Mouse (Mus musculus) stomach, embryonic 14.5 days (tissue): Measurements from ENCODE around the gene Orai2. TPM values are rescaled to one million over a fixed set of nuclear protein-coding genes. Genes with fewer than 3 reads are reported as not detected.
"Not testable (repeated sequence)": the region's sequence is repeated elsewhere in the genome, so short reads cannot be mapped to it uniquely, and the experiment has no call there.

Experiments used
- ATAC-seq: fragments of 200-750 bp; cut with Nextera tagmentation; 2 replicates; pipeline ENCODE4 v1.8.0; 2017; ENCODE audit warnings: low read depth, moderate TSS enrichment; ENCODE audit not compliant: insufficient number of reproducible peaks, insufficient read depth, low FRiP score
- H3K27ac ChIP-seq: fragments of 300-500 bp; sonication (generic); 2 replicates; pipeline ENCODE4 v1.5.1; 2014; ENCODE audit warnings: mild to moderate bottlenecking, low read length, moderate library complexity, mixed read lengths
- H3K27me3 ChIP-seq: fragments of 300-500 bp; sonication (generic); 2 replicates; pipeline ENCODE4 v1.6.1; 2014; ENCODE audit warnings: low read length, control low read depth, mixed read lengths; ENCODE audit not compliant: control insufficient read depth, insufficient read depth
- H3K36me3 ChIP-seq: fragments of 300-500 bp; sonication (generic); 2 replicates; pipeline ENCODE4 v1.6.1; 2014; ENCODE audit warnings: mild to moderate bottlenecking, control low read depth, low read length, moderate library complexity, mixed read lengths; ENCODE audit not compliant: control insufficient read depth, insufficient read depth
- H3K4me1 ChIP-seq: fragments of 300-500 bp; sonication (generic); 2 replicates; pipeline ENCODE4 v1.6.1; 2014; ENCODE audit warnings: low read length, control low read depth, mixed read lengths; ENCODE audit not compliant: control insufficient read depth, insufficient read depth
- H3K4me2 ChIP-seq: fragments of 300-500 bp; sonication (generic); replicated peaks from 2 replicates; pipeline ENCODE4 v1.6.1; 2014; ENCODE audit warnings: low read depth, low read length, control low read depth
- H3K4me3 ChIP-seq: fragments of 300-500 bp; sonication (generic); 2 replicates; pipeline ENCODE4 v1.5.1; 2014; ENCODE audit warnings: low read depth, low read length, control low read depth
- H3K9ac ChIP-seq: fragments of 300-500 bp; sonication (generic); replicated peaks from 2 replicates; pipeline ENCODE4 v1.6.1; 2014; ENCODE audit warnings: low read depth, mild to moderate bottlenecking, control low read depth, low read length, moderate library complexity, mixed read lengths
- H3K9me3 ChIP-seq: fragments of 300-500 bp; sonication (generic); 2 replicates; pipeline ENCODE4 v1.6.1; 2016; ENCODE audit warnings: low read depth, low read length, control low read depth; ENCODE audit not compliant: control insufficient read depth
- WGBS: fragments of 180-500 bp; shearing (Covaris S2); extraction: QIAGEN DNeasy Blood & Tissue Kit; methylation state at CpG from one replicate; pipeline ENCODE4 v1.1.7; 2014; 5-methylcytosine and 5-hydroxymethylcytosine counted together
- polyA plus RNA-seq: library from polyadenylated mRNA; unstranded; fragments of >200 nt; fragmentation: Nextera tagmentation; extraction: Ambion mirVana; gene quantifications from 2 replicates; pipeline ENCODE4 v1.2.1, GENCODE M21; 2014

The Orai2 gene
- polyA plus RNA-seq, 1 experiment from 2014 or later: 7.8 TPM

DNA sequence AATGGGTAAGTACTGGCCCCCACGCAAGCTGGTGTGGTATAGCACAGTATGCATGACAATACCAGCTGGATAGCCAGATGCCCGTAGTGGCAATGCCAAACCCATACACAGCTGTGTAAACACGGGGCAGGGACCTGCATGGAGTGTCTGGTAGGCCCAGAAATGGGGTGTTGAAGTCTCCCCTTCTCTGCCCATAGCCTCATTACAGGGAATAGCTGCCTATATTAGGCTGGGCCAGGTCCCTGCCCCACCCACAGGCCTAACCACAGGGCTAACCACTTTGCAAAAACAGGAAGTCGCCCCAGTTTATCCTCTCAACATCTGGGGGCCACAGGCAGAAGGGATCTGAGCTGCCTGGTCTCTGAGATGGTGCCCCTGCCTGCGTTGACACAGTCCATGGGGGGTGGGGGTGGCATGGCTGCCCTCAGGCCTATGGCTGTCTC, 21.4 kb downstream of the Orai2 start:
- not testable (repeated sequence) for H3K27me3 ChIP-seq, ATAC-seq, H3K4me3 ChIP-seq, H3K9me3 ChIP-seq, H3K27ac ChIP-seq, H3K9ac ChIP-seq, H3K4me1 ChIP-seq, H3K4me2 ChIP-seq, H3K36me3 ChIP-seq
- WGBS: 69% methylated on average over 5 of the region's 5 CpGs

DNA sequence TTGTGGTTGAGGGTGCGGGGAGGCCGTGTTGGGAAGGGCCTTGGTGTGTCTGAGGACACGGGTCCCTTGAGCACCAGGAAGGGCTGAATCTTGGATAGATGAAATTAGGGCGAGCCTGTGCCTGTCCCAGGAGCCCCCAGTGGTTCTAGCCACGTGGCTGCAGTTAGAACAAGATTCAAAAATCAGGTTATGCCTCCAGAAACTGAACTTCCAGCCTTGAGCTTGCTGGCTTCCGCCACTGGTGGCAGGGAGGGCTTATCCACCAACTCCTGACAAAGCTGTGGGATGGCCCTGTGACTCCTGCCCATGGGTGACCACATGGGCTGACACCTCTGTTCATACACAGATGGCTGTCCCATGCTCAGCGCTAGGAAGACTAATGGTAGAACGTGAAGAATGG, 22.8 kb downstream of the Orai2 start:
- no peak overlapping the region for H3K27ac ChIP-seq
- H3K9me3 ChIP-seq: no peaks in the 10 kb centered on the region

DNA sequence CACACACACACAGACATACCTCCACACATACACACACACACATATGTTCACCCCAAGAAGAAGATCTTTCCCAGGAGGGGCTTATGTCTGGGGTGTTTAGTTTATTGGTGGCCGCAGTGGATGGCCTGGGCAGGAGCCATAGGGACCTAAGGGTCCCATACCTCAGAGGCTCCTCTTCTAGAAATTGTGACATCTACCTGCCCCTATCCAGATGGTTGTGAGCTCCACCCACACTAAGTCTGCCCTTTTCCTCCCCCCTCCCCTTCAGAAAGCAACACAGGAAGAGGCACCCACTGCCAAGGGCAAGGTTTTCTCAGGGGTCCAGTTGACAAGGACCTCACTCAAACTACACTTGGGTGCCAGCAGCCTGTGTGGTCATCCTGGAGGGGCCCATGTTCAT, 23.6 kb downstream of the Orai2 start:
- no peaks in the 10 kb centered on the region for H3K27me3 ChIP-seq
- no peak overlapping the region for H3K4me2 ChIP-seq
- H3K36me3 ChIP-seq: peaks cover 5% of the 10 kb centered on the region; the same call in 1 of the 2 replicates
- no peak overlapping the region for H3K4me3 ChIP-seq
- no peak for ATAC-seq
- no peak overlapping the region for H3K9ac ChIP-seq
- H3K4me1 ChIP-seq: peaks cover 4% of the 10 kb centered on the region; the same call in 1 of the 2 replicates
- no peaks in the 10 kb centered on the region for H3K9me3 ChIP-seq
- WGBS: 100% methylated on average over 1 of the region's 1 CpGs
- H3K27ac ChIP-seq: no peak overlapping the region

More for the DNA sequence above, 22.8 kb downstream of the Orai2 start:
- H3K4me2 ChIP-seq: no peak overlapping the region
- H3K4me3 ChIP-seq: no peak overlapping the region
- no peak for ATAC-seq
- H3K4me1 ChIP-seq: peaks cover 4% of the 10 kb centered on the region; the same call in 1 of the 2 replicates
- H3K36me3 ChIP-seq: no peaks in the 10 kb centered on the region
- no peak overlapping the region for H3K9ac ChIP-seq
- WGBS: 74% methylated on average over 8 of the region's 8 CpGs
- H3K27me3 ChIP-seq: no peaks in the 10 kb centered on the region

DNA sequence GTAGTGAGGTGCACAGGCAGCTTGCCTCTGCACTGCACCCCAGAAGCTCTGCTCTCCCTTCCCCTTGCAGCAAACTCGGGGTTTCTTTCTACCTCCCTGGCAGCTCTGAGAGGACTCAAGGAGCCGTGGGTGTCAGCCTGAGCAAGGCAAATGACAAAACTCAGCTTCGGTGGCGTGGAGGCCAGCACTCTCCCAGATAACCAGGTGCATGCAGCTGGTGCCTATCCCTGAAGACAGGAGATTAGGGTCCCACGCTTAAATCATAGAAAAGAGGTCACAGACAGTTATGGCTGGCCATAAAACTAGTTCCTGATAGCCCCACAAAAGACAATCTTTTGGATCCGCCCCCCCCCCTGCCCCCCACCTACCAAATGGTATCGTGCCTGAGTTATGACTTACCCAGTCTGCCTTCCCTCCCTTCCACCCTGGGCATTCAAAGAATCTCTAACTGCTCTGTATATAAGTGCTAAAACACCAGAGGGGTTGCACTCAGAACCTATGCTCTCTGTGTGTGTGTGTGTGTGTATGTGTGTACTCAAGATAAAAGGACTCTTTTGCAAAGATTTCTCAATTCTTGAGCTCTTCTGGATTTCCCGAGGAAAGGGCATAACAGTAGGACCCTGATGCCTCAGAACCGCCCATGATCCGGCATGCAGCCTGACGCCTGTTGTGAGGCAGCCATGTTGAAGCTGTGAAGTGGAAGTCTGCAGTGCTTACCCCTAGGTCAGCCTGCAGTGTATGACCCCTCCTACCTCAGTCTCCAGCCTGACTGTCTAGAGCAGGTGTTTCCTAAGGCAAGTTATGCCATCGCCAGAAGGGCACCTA, 25.7 kb downstream of the Orai2 start:
- no peak for ATAC-seq
- Histone ChIP-seq H3K9ac (no peak overlapping the region), H3K4me2 (no peak overlapping the region), H3K27ac (no peak overlapping the region), H3K9me3 (no peaks in the 10 kb centered on the region), H3K4me3 (no peak overlapping the region), H3K4me1 (peaks cover 4% of the 10 kb centered on the region; the same call in 1 of the 2 replicates), H3K36me3 (peaks cover 21% of the 10 kb centered on the region), H3K27me3 (no peaks in the 10 kb centered on the region)
- 42% methylated on average over 12 of the region's 12 CpGs for WGBS

DNA sequence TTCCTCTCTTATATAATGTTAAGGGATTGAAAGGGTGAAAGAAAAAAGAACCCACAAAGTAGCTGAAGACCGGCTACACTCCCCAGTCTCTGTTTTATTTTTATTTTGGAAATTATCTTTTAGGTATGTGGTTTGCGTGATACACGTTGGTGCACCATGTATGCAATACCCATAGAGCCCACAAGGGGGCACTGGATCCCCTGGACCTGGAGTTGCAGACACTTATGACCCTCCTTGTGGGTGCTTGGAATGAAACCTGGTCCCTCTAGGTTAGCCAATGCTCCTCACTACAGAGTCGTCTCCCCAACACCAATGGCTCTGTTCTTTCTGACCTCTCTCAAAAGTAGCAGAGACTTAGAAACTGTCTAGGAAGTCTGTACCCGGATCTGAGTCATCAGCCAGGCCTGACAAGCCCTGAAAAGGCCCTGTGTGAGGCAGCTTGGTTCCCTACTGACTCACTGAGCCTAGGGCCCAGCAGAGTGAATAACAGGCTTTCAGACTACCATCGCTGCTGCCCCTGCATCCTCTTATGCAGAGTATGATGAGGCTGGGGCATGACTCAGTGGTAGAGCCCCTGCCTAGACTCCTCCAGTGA, 27.3 kb downstream of the Orai2 start:
- Histone ChIP-seq H3K4me3 (no peak overlapping the region), H3K27ac (no peak overlapping the region), H3K9ac (no peak overlapping the region), H3K36me3 (peaks cover 28% of the 10 kb centered on the region), H3K4me2 (no peak overlapping the region), H3K27me3 (no peaks in the 10 kb centered on the region), H3K4me1 (peaks cover 4% of the 10 kb centered on the region; the same call in 1 of the 2 replicates), H3K9me3 (no peaks in the 10 kb centered on the region)
- 88% methylated on average over 6 of the region's 6 CpGs for WGBS
- no peak for ATAC-seq

DNA sequence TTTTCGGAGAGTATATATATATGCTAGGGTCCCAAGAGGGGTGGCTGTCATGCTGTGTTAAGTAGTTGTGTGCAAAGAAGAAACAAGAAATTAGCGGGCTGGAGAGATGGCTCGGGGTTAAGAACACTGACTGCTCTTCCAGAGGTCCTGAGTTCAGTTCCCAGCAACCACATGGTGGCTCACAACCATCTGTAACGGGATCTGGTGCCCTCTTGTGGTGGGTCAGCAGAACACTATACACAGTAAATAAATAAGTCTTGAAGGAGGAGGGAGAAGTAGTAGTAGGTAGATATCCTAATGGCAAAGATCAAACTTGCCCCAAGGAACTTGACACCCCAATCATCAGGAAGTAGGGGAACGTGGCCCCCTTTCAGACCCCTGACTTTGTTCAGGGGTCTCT, 27.8 kb downstream of the Orai2 start:
- Histone ChIP-seq H3K27me3 (no peaks in the 10 kb centered on the region), H3K9me3 (no peaks in the 10 kb centered on the region), H3K9ac (no peak overlapping the region), H3K4me3 (no peak overlapping the region), H3K4me1 (peaks cover 4% of the 10 kb centered on the region; the same call in 1 of the 2 replicates), H3K36me3 (peaks cover 28% of the 10 kb centered on the region), H3K4me2 (no peak overlapping the region), H3K27ac (no peak overlapping the region)
- ATAC-seq: no peak
- 89% methylated on average over 5 of the region's 5 CpGs for WGBS

DNA sequence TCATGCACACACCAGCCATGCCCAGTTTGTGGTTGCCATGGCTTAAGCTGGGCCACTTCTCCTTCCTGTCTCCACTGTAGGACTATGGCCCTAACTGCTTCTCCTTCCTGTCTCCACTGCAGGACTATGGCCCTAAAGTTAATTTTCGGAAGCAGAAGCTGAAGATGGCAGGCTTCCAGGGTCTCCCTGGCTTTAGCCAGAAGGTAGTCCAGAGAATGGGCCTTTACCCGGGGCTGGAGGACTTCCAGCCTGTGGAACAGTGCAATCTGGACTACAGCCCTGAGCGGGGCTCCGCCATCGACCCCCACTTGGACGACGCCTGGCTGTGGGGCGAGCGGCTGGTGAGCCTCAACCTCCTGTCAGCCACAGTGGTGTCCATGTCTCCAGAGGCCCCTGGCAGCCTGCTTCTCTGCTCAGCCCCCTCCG, 30.4 kb downstream of the Orai2 start:
- WGBS: 95% methylated on average over 10 of the region's 10 CpGs
- Histone ChIP-seq H3K9ac (no peak overlapping the region), H3K4me3 (no peak overlapping the region), H3K27me3 (no peaks in the 10 kb centered on the region), H3K4me2 (no peak overlapping the region), H3K9me3 (no peaks in the 10 kb centered on the region), H3K36me3 (peaks cover 28% of the 10 kb centered on the region), H3K4me1 (peaks cover 12% of the 10 kb centered on the region), H3K27ac (no peak overlapping the region)
- ATAC-seq: no peak

DNA sequence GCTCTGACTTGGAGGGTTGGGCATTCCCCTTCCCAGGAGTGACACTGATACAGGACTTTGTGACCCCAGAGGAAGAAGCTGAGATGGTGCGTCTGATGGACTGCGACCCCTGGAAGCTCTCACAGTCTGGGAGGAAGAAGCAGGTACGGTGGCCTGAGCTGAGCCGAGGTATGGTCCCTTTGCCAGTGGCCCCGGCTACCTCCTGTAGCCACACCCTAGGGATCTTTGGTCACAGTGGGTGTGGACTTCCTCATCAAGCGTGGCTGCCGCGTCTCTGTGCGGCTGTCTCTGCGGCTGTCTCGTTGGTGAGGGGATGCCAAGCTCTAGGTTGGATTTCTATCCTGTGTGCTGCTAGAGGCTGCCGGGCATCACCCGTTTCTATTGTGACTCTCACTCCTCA, 31.1 kb downstream of the Orai2 start:
- Histone ChIP-seq H3K36me3 (peaks cover 28% of the 10 kb centered on the region), H3K27me3 (no peaks in the 10 kb centered on the region), H3K4me2 (no peak overlapping the region), H3K9me3 (no peaks in the 10 kb centered on the region), H3K9ac (no peak overlapping the region), H3K4me1 (peaks cover 12% of the 10 kb centered on the region), H3K27ac (no peak overlapping the region), H3K4me3 (no peak overlapping the region)
- no peak for ATAC-seq
- 96% methylated on average over 13 of the region's 13 CpGs for WGBS
